Mouse (Mus musculus) C2C12 (cell line): ENCODE measurements at regions not wholly inside any gene's neighbourhood (a gene's known extent, or its start where the extent isn't known, plus 50 kb on each side); places are given as distances from the start of the nearest gene placed in this dataset.

Experiments
- CTCF ChIP-seq: IDR thresholded peaks from one replicate; pipeline ENCODE4 v1.5.1; 2011; ENCODE audit not compliant: control insufficient read depth, insufficient read depth, insufficient read length
- MAX ChIP-seq: IDR thresholded peaks from one replicate; pipeline ENCODE4 v1.6.1; 2011; ENCODE audit warnings: mild to moderate bottlenecking, control low read depth
- MYOD1 ChIP-seq: IDR thresholded peaks from one replicate; pipeline ENCODE4 v1.6.1; 2011; ENCODE audit warnings: low read depth; ENCODE audit not compliant: control insufficient read depth, insufficient read length
- MYOG ChIP-seq: IDR thresholded peaks from one replicate; pipeline ENCODE4 v1.6.1; 2011; ENCODE audit not compliant: control insufficient read depth, insufficient read length; ENCODE audit errors: extremely low read depth
- USF1 ChIP-seq: IDR thresholded peaks from one replicate; pipeline ENCODE4 v1.6.1; 2011; ENCODE audit warnings: low read depth, mild to moderate bottlenecking, control low read depth, moderate library complexity

DNA sequence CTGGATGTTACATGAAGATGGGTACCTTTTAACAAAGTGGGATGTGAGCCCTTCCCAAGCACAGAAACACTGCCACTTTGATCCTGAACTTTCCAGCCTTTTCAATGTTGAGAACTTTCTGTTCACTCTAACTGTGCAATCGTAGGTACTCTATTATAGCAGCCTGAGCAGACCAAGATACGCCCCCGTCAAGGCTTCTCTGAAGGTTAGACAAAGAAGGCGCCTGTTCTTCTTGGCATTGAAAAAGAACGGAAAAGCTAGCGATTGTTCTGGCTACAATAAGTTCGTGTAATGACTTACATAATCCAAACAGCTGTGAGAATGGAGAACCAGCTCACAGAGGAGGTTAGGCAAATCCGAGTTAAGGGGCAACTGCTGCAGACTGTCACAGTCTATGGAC, 305.9 kb upstream of the Cxcr4 start:
- no peak for TF ChIP-seq CTCF
- TF ChIP-seq MYOD1 = no peak
- no peak for TF ChIP-seq MAX
- no peak for TF ChIP-seq MYOG
- no peak for TF ChIP-seq USF1
